Mouse (Mus musculus) small intestine, adult 2 months (tissue): ENCODE data around the gene Gper1.

ENCODE experiments used
- CTCF ChIP-seq: fragments of 200-500 bp; IDR thresholded peaks from 2 replicates; pipeline ENCODE4 v1.5.1; 2012; ENCODE audit warnings: low read depth, mild to moderate bottlenecking, control low read depth, inconsistent platforms, low read length, moderate library complexity, mixed read lengths; ENCODE audit not compliant: insufficient replicate concordance, insufficient read length; ENCODE audit errors: extremely low read depth
- POLR2A ChIP-seq: fragments of 200-500 bp; IDR thresholded peaks from 2 replicates; pipeline ENCODE4 v1.6.1; 2012; ENCODE audit warnings: low read depth, mild to moderate bottlenecking, control low read depth, inconsistent platforms, low read length, moderate library complexity

DNA sequence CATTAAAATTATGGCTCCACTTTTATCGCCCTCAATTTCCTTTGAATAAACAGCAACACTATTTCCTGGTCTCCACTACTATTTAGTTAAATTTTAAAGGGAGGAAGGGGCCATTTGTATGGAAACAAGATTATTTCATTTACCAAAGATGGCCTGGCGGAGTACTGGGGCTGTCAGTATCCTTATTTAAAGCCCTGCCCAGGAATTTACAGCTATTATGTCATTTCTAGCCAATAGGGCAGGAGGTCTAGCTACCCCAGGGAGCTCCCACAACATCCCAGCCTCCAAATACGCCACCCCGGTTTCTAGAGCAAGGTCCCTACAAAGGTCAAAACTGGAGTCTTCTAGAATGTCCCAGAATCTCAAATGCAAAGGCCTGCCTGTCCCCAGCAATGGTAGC lies 9.4 kb upstream of the Gper1 start:
- TF ChIP-seq CTCF (no peak), POLR2A (no peak)
